In genomic region chr6:45059556-45060471, GRCm38 (mm10) we compare ENCODE assay signal across 8 mouse cellular contexts. TPM values are rescaled to one million over a fixed set of nuclear protein-coding genes. Genes with fewer than 3 reads are reported as not detected.
DNase-seq lines count a peak whose midpoint lies in the region; ATAC-seq lines count a peak whose summit lies in the region.

No protein-coding gene starts in this region.

- DNase-seq in adrenal gland, adult 2 months, result peak; percentile 1
- no peak for DNase-seq in adrenal gland, adult 18-20 months (ENCODE audit: low spot score in 2 of 2)
- DNase-seq in cerebellum, postnatal 14 days, result peak; percentile 71 to 83
- DNase-seq in frontal cortex, postnatal 14 days (ENCODE audit: low spot score in 2 of 2), result peak; percentile 48 to 49
- DNase-seq in left cerebral cortex, postnatal 14 days (ENCODE audit: low spot score in 2 of 2), result peak; percentile 68 to 71
- DNase-seq in retina, postnatal 7 days (ENCODE audit: low read depth, low spot score), result peak; percentile 27

- intact Hi-C loops in left cerebral cortex, postnatal 14 days (cut with DNase I), result no loop called here

- no peak for ATAC-seq in CD4-positive, CD25-positive, alpha-beta regulatory T cell, adult 4 months
- ATAC-seq in erythroblast, adult 5-6 weeks (replicated peaks; ENCODE audit: low FRiP score, poor library complexity, severe bottlenecking), result no peak

RNA-seq across cellular contexts. Expression of gene Cntnap2, which starts 0.7 kb away (rescaled TPM):
- 1 to 10 TPM in 1 of 2 experiments, under 1 TPM in 1; 0.78 to 2.6 TPM for total RNA-seq in adrenal gland, adult 2 months (2021)
- polyA plus RNA-seq in adrenal gland, adult 2 months (2012; rRNA removed), result 0.30 and 0.56 TPM in 2 replicates
- 1 to 10 TPM; 1.5 to 2.0 TPM for total RNA-seq in adrenal gland, adult 18-20 months (2021)
- total RNA-seq in left cerebral cortex, postnatal 14 days (2021), result 100 to 1,000 TPM; 115 to 129 TPM
- under 1 TPM; 0.08 to 0.09 TPM for polyA plus RNA-seq in CD4-positive, CD25-positive, alpha-beta regulatory T cell, adult 4 months (2017; shearing (Covaris generic))
- total RNA-seq in erythroblast, adult 5-6 weeks (2015; ENCODE audit: low replicate concordance), result not detected in 2 replicates
- not detected in 2 replicates for total RNA-seq in erythroblast, adult 5-6 weeks (2017; ENCODE audit: low replicate concordance)

Comparison
In these comparisons a context has a peak if more than half of its experiments do, and no peak if none do; other contexts are left out.
1. DNase-seq: peak in adrenal gland, adult 2 months (single experiment), cerebellum, postnatal 14 days (2 of 2), frontal cortex, postnatal 14 days (2 of 2), left cerebral cortex, postnatal 14 days (2 of 2) and retina, postnatal 7 days (single experiment); none in adrenal gland, adult 18-20 months (0 of 2).
2. RNA of gene Cntnap2, which starts 0.7 kb away (total RNA-seq): 115 to 129 TPM in left cerebral cortex, postnatal 14 days; 0.78 to 2.6 TPM in adrenal gland, adult 2 months, 1.5 to 2.0 TPM in adrenal gland, adult 18-20 months and not detected in erythroblast, adult 5-6 weeks; every median in the first group is over 10 times any median in the second.